Mouse (Mus musculus) limb, embryonic 11.5 days (tissue): ENCODE data around the gene Klhdc3. TPM values are rescaled to one million over a fixed set of nuclear protein-coding genes. Genes with fewer than 3 reads are reported as not detected.

Source experiments
- ATAC-seq: fragments of 200-750 bp; cut with Nextera tagmentation; 2 replicates; pipeline ENCODE4 v1.8.0; 2017; ENCODE audit warnings: low read depth; ENCODE audit not compliant: insufficient number of reproducible peaks, low FRiP score, low TSS enrichment
- DNase-seq: peaks from one replicate; pipeline ENCODE4 v3.0.0-alpha.2; 2015; ENCODE audit warnings: low spot score
- H3K27ac ChIP-seq: fragments of 300-500 bp; sonication (generic); replicated peaks from 2 replicates; pipeline ENCODE4 v1.5.1; 2014; ENCODE audit warnings: low read depth, mild to moderate bottlenecking, low read length
- H3K27me3 ChIP-seq: fragments of 300-500 bp; sonication (generic); 2 replicates; pipeline ENCODE4 v1.6.1; 2014; ENCODE audit warnings: mild to moderate bottlenecking, low read length, mixed read lengths; ENCODE audit not compliant: control insufficient read depth, insufficient read depth
- H3K36me3 ChIP-seq: fragments of 300-500 bp; sonication (generic); 2 replicates; pipeline ENCODE4 v1.6.1; 2014; ENCODE audit warnings: mild to moderate bottlenecking, low read length, moderate library complexity, mixed read lengths; ENCODE audit not compliant: control insufficient read depth, insufficient read depth
- H3K4me1 ChIP-seq: fragments of 300-500 bp; sonication (generic); 2 replicates; pipeline ENCODE4 v1.6.1; 2014; ENCODE audit warnings: low read length, mixed read lengths; ENCODE audit not compliant: control insufficient read depth, insufficient read depth
- H3K4me2 ChIP-seq: fragments of 300-500 bp; sonication (generic); 2 replicates; pipeline ENCODE4 v1.6.1; 2014; ENCODE audit warnings: low read depth, mild to moderate bottlenecking, moderate library complexity; ENCODE audit not compliant: severe bottlenecking
- H3K4me3 ChIP-seq: fragments of 300-500 bp; sonication (generic); 2 replicates; pipeline ENCODE4 v1.5.1; 2014; ENCODE audit warnings: low read depth, low read length
- H3K9ac ChIP-seq: fragments of 300-500 bp; sonication (generic); 2 replicates; pipeline ENCODE4 v1.6.1; 2014; ENCODE audit warnings: mild to moderate bottlenecking, low read length
- H3K9me3 ChIP-seq: fragments of 300-500 bp; sonication (generic); 2 replicates; pipeline ENCODE4 v1.6.1; 2016; ENCODE audit warnings: low read length; ENCODE audit not compliant: control insufficient read depth
- WGBS: fragments of 180-500 bp; shearing (Covaris S2); extraction: QIAGEN DNeasy Blood & Tissue Kit; methylation state at CpG from one replicate; pipeline ENCODE4 v1.1.7; 2014; 5-methylcytosine and 5-hydroxymethylcytosine counted together
- polyA plus RNA-seq: library from polyadenylated mRNA; unstranded; fragments of >200 nt; fragmentation: Nextera tagmentation; extraction: Ambion mirVana; gene quantifications from 2 replicates; pipeline ENCODE4 v1.2.1, GENCODE M21; 2014

The Klhdc3 gene
- polyA plus RNA-seq, 1 experiment from 2014 or later: 117 TPM

DNA sequence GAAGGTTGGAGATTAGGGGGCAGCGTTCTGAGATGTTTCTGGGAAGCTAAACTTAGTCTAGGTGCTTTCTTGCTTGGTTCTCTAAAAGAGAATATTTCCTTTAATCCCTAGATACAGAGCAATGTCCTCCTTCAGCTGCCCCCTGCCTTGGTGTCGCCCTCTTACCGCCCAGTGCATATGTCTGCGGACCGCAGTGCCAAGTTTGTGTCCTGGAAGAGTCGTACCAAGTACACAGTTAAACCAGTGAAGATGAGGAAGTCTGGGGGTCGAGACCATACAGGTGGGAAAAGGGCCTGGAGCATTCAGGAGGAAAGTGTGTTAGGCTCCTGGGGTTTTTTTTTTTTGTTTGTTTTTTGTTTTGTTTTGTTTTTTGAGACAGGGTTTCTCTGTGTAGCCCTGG, 33.4 kb downstream of the Klhdc3 start:
- H3K27ac ChIP-seq: no peak overlapping the region
- H3K27me3 ChIP-seq: no peaks in the 10 kb centered on the region
- 91% methylated on average over 7 of the region's 7 CpGs for WGBS
- 0 out of 2 replicates have a peak overlapping the region, but pooled peaks have one; percentile 90 for H3K4me2 ChIP-seq
- no peak overlapping the region for H3K4me3 ChIP-seq
- ATAC-seq (no peak), DNase-seq (no peak)
- no peaks in the 10 kb centered on the region for H3K9me3 ChIP-seq
- no peaks in the 10 kb centered on the region for H3K36me3 ChIP-seq
- no peak overlapping the region for H3K9ac ChIP-seq
- peaks cover 21% of the 10 kb centered on the region for H3K4me1 ChIP-seq

GRCm38 (mm10) chr17:46646322-46646662, 34.4 kb downstream of the Klhdc3 start:
- Histone ChIP-seq H3K4me2 (peak overlapping the region; percentile 90), H3K36me3 (no peaks in the 10 kb centered on the region), H3K4me1 (peaks cover 14% of the 10 kb centered on the region), H3K9ac (peak overlapping the region; percentile 70), H3K4me3 (peak overlapping the region; percentile 91), H3K9me3 (no peaks in the 10 kb centered on the region), H3K27ac (0 out of 2 replicates have a peak overlapping the region, but pooled peaks have one; percentile 36), H3K27me3 (no peaks in the 10 kb centered on the region)
- ATAC-seq (no peak; the same call in 1 of the 2 replicates), DNase-seq (no peak)
- WGBS: under 1% methylated on average over 19 of the region's 19 CpGs

DNA sequence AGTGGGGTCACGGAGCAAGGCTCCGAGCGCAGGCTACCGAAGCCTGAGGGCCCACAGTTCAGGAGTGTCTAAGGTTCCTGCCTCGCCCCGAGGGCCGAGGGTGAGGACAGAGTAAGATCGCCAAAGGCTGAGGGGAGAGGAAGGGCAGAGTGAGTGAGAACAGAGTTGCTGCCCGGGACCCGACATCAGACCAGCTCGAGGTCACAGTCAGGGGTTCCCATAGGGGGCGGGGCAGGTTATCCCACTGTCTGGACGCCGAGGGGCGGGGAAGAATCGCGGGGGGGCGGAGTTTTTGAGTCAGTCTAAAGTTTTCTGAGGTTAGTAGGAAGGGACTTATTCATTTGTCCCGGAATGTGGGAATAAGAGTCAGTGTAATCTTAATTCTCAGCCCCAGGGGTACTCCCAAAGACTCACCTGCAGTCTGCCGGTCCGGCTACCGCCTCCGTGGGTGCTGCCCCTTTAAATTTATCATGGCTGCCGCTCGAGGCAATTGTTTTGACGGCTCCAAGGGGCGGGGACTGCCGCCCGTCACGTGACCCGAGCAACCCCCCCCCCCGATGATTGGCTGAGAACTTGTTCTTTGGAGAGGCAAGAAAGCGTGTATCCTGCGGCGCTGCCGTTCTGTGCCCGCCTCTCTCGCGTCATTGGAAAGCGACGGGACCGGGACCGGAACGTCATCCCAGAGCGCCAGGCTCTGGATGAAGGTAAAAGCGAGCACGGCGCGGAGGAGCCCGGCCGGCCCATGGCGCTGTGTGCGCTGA, 35.0 kb downstream of the Klhdc3 start, which contains the start of the genes Klc4 and Mrpl2:
Klc4 (minus strand) TSS at position 462 of the 761 bp plus-strand sequence.
Mrpl2 (plus strand) TSS at position 669 of the 761 bp plus-strand sequence.
- H3K4me3 ChIP-seq: peak within 1 kb of the TSS; percentile 91
- no peaks in the 10 kb centered on the region for H3K36me3 ChIP-seq
- ATAC-seq (peak; percentile 67), DNase-seq (peak; percentile 100)
- H3K4me2 ChIP-seq: peak within 1 kb of the TSS; percentile 91
- H3K9ac ChIP-seq: peak within 1 kb of the TSS; percentile 70
- H3K9me3 ChIP-seq: no peaks in the 10 kb centered on the region
- 0 out of 2 replicates have a peak within 1 kb of the TSS, but pooled peaks have one; percentile 36 for H3K27ac ChIP-seq
- WGBS: under 1% methylated on average over 53 of the region's 53 CpGs
- no peaks in the 10 kb centered on the region for H3K27me3 ChIP-seq
- peaks cover 11% of the 10 kb centered on the region; the same call in 1 of the 2 replicates for H3K4me1 ChIP-seq

- ATAC-seq (no peak), DNase-seq (no peak)
- Histone ChIP-seq H3K4me2 (peak overlapping the region; percentile 91), H3K4me1 (peaks cover 11% of the 10 kb centered on the region; the same call in 1 of the 2 replicates), H3K4me3 (peak overlapping the region; percentile 91), H3K9ac (peak overlapping the region; percentile 61), H3K27me3 (no peaks in the 10 kb centered on the region), H3K27ac (no peak overlapping the region), H3K9me3 (no peaks in the 10 kb centered on the region; the same call in 1 of the 2 replicates), H3K36me3 (no peaks in the 10 kb centered on the region)
- 10% methylated on average over 11 of the region's 11 CpGs for WGBS
Observed at GRCm38 (mm10) chr17:46644916-46645475, 35.7 kb downstream of the Klhdc3 start.

GRCm38 (mm10) chr17:46644152-46644805, 36.4 kb downstream of the Klhdc3 start:
- no peak overlapping the region for H3K4me3 ChIP-seq
- H3K27ac ChIP-seq: no peak overlapping the region
- no peaks in the 10 kb centered on the region for H3K36me3 ChIP-seq
- H3K27me3 ChIP-seq: no peaks in the 10 kb centered on the region
- H3K9ac ChIP-seq: peak overlapping the region; percentile 17; the same call in 1 of the 2 replicates
- H3K9me3 ChIP-seq: no peaks in the 10 kb centered on the region; the same call in 1 of the 2 replicates
- DNase-seq (no peak), ATAC-seq (no peak)
- 86% methylated on average over 12 of the region's 12 CpGs for WGBS
- H3K4me2 ChIP-seq: peak overlapping the region; percentile 91; the same call in 1 of the 2 replicates
- H3K4me1 ChIP-seq: peaks cover 8% of the 10 kb centered on the region; the same call in 1 of the 2 replicates

DNA sequence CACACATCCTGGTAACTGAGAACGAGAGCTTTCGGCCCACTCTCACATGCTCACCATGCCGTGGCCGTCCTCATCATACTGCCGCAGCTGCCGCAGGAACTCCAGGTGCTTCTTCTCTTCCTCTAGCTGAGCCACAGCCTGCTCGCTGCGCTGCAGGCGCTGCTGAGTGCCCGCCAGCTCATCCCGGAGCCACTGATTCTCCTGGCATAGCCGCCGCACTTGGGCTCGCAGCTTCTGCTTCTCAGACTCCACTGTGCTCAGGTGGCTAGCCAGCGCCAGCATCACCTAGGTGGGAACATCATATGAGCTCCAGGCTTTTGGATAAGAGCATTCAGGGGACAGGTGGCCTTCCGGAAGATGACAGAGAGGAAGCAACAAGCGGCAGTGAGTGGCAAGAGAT, 38.7 kb downstream of the Klhdc3 start:
- WGBS: 89% methylated on average over 17 of the region's 17 CpGs
- Histone ChIP-seq H3K9ac (no peak overlapping the region), H3K9me3 (no peaks in the 10 kb centered on the region; the same call in 1 of the 2 replicates), H3K27me3 (no peaks in the 10 kb centered on the region), H3K36me3 (no peaks in the 10 kb centered on the region), H3K4me3 (no peak overlapping the region), H3K27ac (no peak overlapping the region), H3K4me1 (peaks cover 7% of the 10 kb centered on the region; the same call in 1 of the 2 replicates), H3K4me2 (no peak overlapping the region)
- DNase-seq (no peak), ATAC-seq (no peak)

GRCm38 (mm10) chr17:46639929-46640328, 40.8 kb downstream of the Klhdc3 start:
- Histone ChIP-seq H3K9me3 (no peaks in the 10 kb centered on the region; the same call in 1 of the 2 replicates), H3K27ac (no peak overlapping the region), H3K4me2 (no peak overlapping the region), H3K9ac (no peak overlapping the region), H3K4me3 (no peak overlapping the region), H3K27me3 (no peaks in the 10 kb centered on the region), H3K4me1 (peaks cover 3% of the 10 kb centered on the region; the same call in 1 of the 2 replicates), H3K36me3 (no peaks in the 10 kb centered on the region)
- 82% methylated on average over 9 of the region's 9 CpGs for WGBS
- ATAC-seq (no peak), DNase-seq (no peak)
